ENCODE assay signal across 31 mouse cellular contexts in genomic region chr19:34179136-34179535, GRCm38 (mm10). TPM values are rescaled to one million over a fixed set of nuclear protein-coding genes. Genes with fewer than 3 reads are reported as not detected.
A peak's percentile ranks its signal among the peaks of the same experiment; 100 is the strongest.
DNase-seq lines count a peak whose midpoint lies in the region; ATAC-seq and TF ChIP-seq lines count a peak whose summit lies in the region.
"Had no signal": no experiment of that assay in that cellular context is flagged by ENCODE, and none has a peak within 500 bp of the region (broad histone marks: within the 10 kb centered on the region; RNA-seq: fewer than 3 reads in every experiment).

No protein-coding gene starts in this region.

- no peaks in the 10 kb centered on the region for H3K9me3 ChIP-seq in midbrain, embryonic 11.5 days (ENCODE audit: control insufficient read depth, low read length)
- H3K9me3 ChIP-seq in midbrain, embryonic 15.5 days = no peaks in the 10 kb centered on the region
- no peaks in the 10 kb centered on the region for H3K9me3 ChIP-seq in forebrain, embryonic 10.5 days
- H3K9me3 ChIP-seq in midbrain, postnatal 0 days (ENCODE audit: low read length) = no peaks in the 10 kb centered on the region
- H3K9me3 ChIP-seq: embryonic facial prominence, embryonic 12.5 days; embryonic facial prominence, embryonic 15.5 days; forebrain, embryonic 12.5 days; forebrain, embryonic 15.5 days; heart, embryonic 10.5 days; heart, embryonic 13.5 days had no signal

- no peak overlapping the region for H3K27ac ChIP-seq in midbrain, embryonic 11.5 days (ENCODE audit: low read depth, low read length)
- no peak overlapping the region for H3K27ac ChIP-seq in midbrain, embryonic 15.5 days
- H3K27ac ChIP-seq in layer of hippocampus, adult 2 months = no peak overlapping the region
- no peak overlapping the region for H3K27ac ChIP-seq in forebrain, embryonic 10.5 days
- no peak overlapping the region for H3K27ac ChIP-seq in midbrain, postnatal 0 days (ENCODE audit: low read depth, low read length)
- H3K27ac ChIP-seq: embryonic facial prominence, embryonic 12.5 days; embryonic facial prominence, embryonic 15.5 days; forebrain, embryonic 12.5 days; forebrain, embryonic 15.5 days; heart, embryonic 10.5 days; heart, embryonic 13.5 days; hindbrain, embryonic 14.5 days; hindbrain, postnatal 0 days had no signal

- no peaks in the 10 kb centered on the region for H3K4me1 ChIP-seq in midbrain, embryonic 11.5 days (ENCODE audit: control insufficient read depth, insufficient read depth, low read length)
- no peaks in the 10 kb centered on the region for H3K4me1 ChIP-seq in midbrain, embryonic 15.5 days
- no peaks in the 10 kb centered on the region for H3K4me1 ChIP-seq in forebrain, embryonic 10.5 days
- H3K4me1 ChIP-seq in midbrain, postnatal 0 days (ENCODE audit: insufficient read depth, low read length) = no peaks in the 10 kb centered on the region
- H3K4me1 ChIP-seq: embryonic facial prominence, embryonic 15.5 days; forebrain, embryonic 12.5 days; forebrain, embryonic 15.5 days had no signal

- H3K27me3 ChIP-seq in midbrain, embryonic 11.5 days (ENCODE audit: control insufficient read depth, insufficient read depth, low read length) = peaks cover 18% of the 10 kb centered on the region
- no peaks in the 10 kb centered on the region for H3K27me3 ChIP-seq in midbrain, embryonic 15.5 days (replicated peaks)
- no peaks in the 10 kb centered on the region for H3K27me3 ChIP-seq in forebrain, embryonic 10.5 days (ENCODE audit: poor library complexity, severe bottlenecking)
- H3K27me3 ChIP-seq in midbrain, postnatal 0 days (ENCODE audit: insufficient read depth, low read length) = no peaks in the 10 kb centered on the region
- H3K27me3 ChIP-seq: embryonic facial prominence, embryonic 12.5 days; embryonic facial prominence, embryonic 15.5 days; forebrain, embryonic 12.5 days; forebrain, embryonic 15.5 days; heart, embryonic 13.5 days had no signal

- H3K4me3 ChIP-seq in midbrain, embryonic 11.5 days (ENCODE audit: low read depth, low read length) = no peak overlapping the region
- H3K4me3 ChIP-seq in midbrain, embryonic 15.5 days = no peak overlapping the region
- H3K4me3 ChIP-seq in layer of hippocampus, adult 2 months = no peak overlapping the region
- no peak overlapping the region for H3K4me3 ChIP-seq in forebrain, embryonic 10.5 days
- no peak overlapping the region for H3K4me3 ChIP-seq in midbrain, postnatal 0 days (ENCODE audit: low read depth, low read length)
- H3K4me3 ChIP-seq: embryonic facial prominence, embryonic 12.5 days; embryonic facial prominence, embryonic 15.5 days; forebrain, embryonic 12.5 days; forebrain, embryonic 15.5 days; heart, embryonic 10.5 days; heart, embryonic 13.5 days had no signal

- no peak overlapping the region for H3K4me2 ChIP-seq in midbrain, embryonic 11.5 days
- H3K4me2 ChIP-seq in midbrain, embryonic 15.5 days = no peak overlapping the region
- H3K4me2 ChIP-seq in midbrain, postnatal 0 days (ENCODE audit: low read depth, low read length, poor library complexity, severe bottlenecking) = no peak overlapping the region
- H3K4me2 ChIP-seq: embryonic facial prominence, embryonic 12.5 days; embryonic facial prominence, embryonic 15.5 days; forebrain, embryonic 12.5 days; forebrain, embryonic 15.5 days; heart, embryonic 13.5 days; hindbrain, embryonic 14.5 days had no signal

- no peak for TF ChIP-seq CTCF in layer of hippocampus, adult 2 months (conservative IDR thresholded peaks at IDR 0.05)
- no peak for TF ChIP-seq CTCF in midbrain, postnatal 0 days (IDR thresholded peaks at IDR 0.05)

- ATAC-seq in midbrain, embryonic 11.5 days (ENCODE audit: low FRiP score) = no peak
- ATAC-seq in midbrain, embryonic 15.5 days (replicated peaks) = no peak
- ATAC-seq in common myeloid progenitor, adult 5-6 weeks (replicated peaks; ENCODE audit: low read depth, poor library complexity, severe bottlenecking) = 0 out of 2 replicates have a peak, but pooled peaks have one; percentile 32
- ATAC-seq in megakaryocyte, adult 5-6 weeks (ENCODE audit: poor library complexity, severe bottlenecking) = peak; percentile 97
- peak; percentile 70; the same call in 1 of the 2 replicates for ATAC-seq in neutrophil, adult 5-6 weeks (ENCODE audit: extremely low read depth, insufficient number of reproducible peaks, low FRiP score, poor library complexity, severe bottlenecking)
- no peak for ATAC-seq in midbrain, postnatal 0 days (ENCODE audit: low FRiP score)
- ATAC-seq: forebrain, embryonic 15.5 days; hindbrain, postnatal 0 days; intestine, postnatal 0 days had no signal

- H3K36me3 ChIP-seq in midbrain, embryonic 11.5 days (ENCODE audit: control insufficient read depth, insufficient read depth, low read length) = no peaks in the 10 kb centered on the region
- H3K36me3 ChIP-seq in midbrain, embryonic 15.5 days (replicated peaks) = no peaks in the 10 kb centered on the region
- H3K36me3 ChIP-seq in forebrain, embryonic 10.5 days (replicated peaks) = no peaks in the 10 kb centered on the region
- H3K36me3 ChIP-seq in midbrain, postnatal 0 days (ENCODE audit: insufficient read depth, low read length) = no peaks in the 10 kb centered on the region
- H3K36me3 ChIP-seq: embryonic facial prominence, embryonic 12.5 days; embryonic facial prominence, embryonic 15.5 days; forebrain, embryonic 12.5 days; forebrain, embryonic 15.5 days; heart, embryonic 10.5 days; heart, embryonic 13.5 days had no signal

- 89% methylated on average over 4 of the region's 4 CpGs for WGBS in midbrain, embryonic 11.5 days
- 96% methylated on average over 4 of the region's 4 CpGs for WGBS in midbrain, embryonic 15.5 days
- WGBS in forebrain, embryonic 10.5 days = 91% methylated on average over 4 of the region's 4 CpGs
- WGBS in midbrain, postnatal 0 days = 89% methylated on average over 4 of the region's 4 CpGs

- peak; percentile 41 for DNase-seq in midbrain, embryonic 11.5 days (ENCODE audit: low spot score, missing footprints)
- no peak for DNase-seq in layer of hippocampus, adult 2 months (ENCODE audit: low spot score in 2 of 2)
- DNase-seq in forebrain, embryonic 10.5 days (ENCODE audit: extremely low spot score, low spot score) = no peak
- no peak for DNase-seq in midbrain, postnatal 0 days (ENCODE audit: low spot score)
- DNase-seq: adrenal gland, adult 2 months; adrenal gland, postnatal 14 days; cerebellum, adult 11-12 months; cerebellum, adult 8-10 months; cerebellum, postnatal 10 days; cerebellum, postnatal 36 days; gastrocnemius, postnatal 10 days; gastrocnemius, postnatal 36 days; heart, adult 18-20 months; heart, postnatal 14 days; heart, postnatal 4 days had no signal

- no peak overlapping the region for H3K9ac ChIP-seq in midbrain, embryonic 11.5 days (ENCODE audit: low read length)
- H3K9ac ChIP-seq in midbrain, embryonic 15.5 days = no peak overlapping the region
- no peak overlapping the region for H3K9ac ChIP-seq in midbrain, postnatal 0 days (replicated peaks; ENCODE audit: low read length, poor library complexity, severe bottlenecking)
- H3K9ac ChIP-seq: embryonic facial prominence, embryonic 12.5 days; embryonic facial prominence, embryonic 15.5 days; forebrain, embryonic 12.5 days; forebrain, embryonic 15.5 days; heart, embryonic 13.5 days; hindbrain, embryonic 14.5 days had no signal

RNA-seq across cellular contexts. Expression of gene Stambpl1, which starts 12.9 kb away (rescaled TPM):
- 1.6 and 1.9 TPM in 2 replicates for polyA plus RNA-seq in midbrain, embryonic 11.5 days (2014; fragmentation: Nextera tagmentation; extraction: Ambion mirVana)
- polyA plus RNA-seq in midbrain, embryonic 15.5 days (2015; fragmentation: Nextera tagmentation; extraction: Ambion mirVana) = 16.0 and 16.5 TPM in 2 replicates
- total RNA-seq in common myeloid progenitor, adult 5-6 weeks (2017) = 8.0 and 12.1 TPM in 2 replicates
- total RNA-seq in megakaryocyte, adult 5-6 weeks (2015) = 29.4 and 32.4 TPM in 2 replicates
- total RNA-seq in megakaryocyte, adult 5-6 weeks (2017) = 22.0 and 24.0 TPM in 2 replicates
- total RNA-seq in neutrophil, adult 5-6 weeks (2017) = 35.0 and 39.2 TPM in 2 replicates
- total RNA-seq in layer of hippocampus, adult 2 months (2021) = 10 to 100 TPM; 20.0 to 21.1 TPM
- 3.2 and 3.7 TPM in 2 replicates for polyA plus RNA-seq in forebrain, embryonic 10.5 days (2016; fragmentation: Nextera tagmentation; extraction: Ambion mirVana)
- total RNA-seq in midbrain, postnatal 0 days (2014; rRNA removed) = 25.5 and 31.4 TPM in 2 replicates
- polyA plus RNA-seq in midbrain, postnatal 0 days (2015; fragmentation: Nextera tagmentation; extraction: Ambion mirVana) = 19.3 and 22.2 TPM in 2 replicates
- total RNA-seq: MEL had no signal

RNA-seq across cellular contexts. Expression of gene Ankrd22, which starts 13.3 kb away (rescaled TPM):
- polyA plus RNA-seq in midbrain, embryonic 11.5 days (2014; fragmentation: Nextera tagmentation; extraction: Ambion mirVana) = not detected in 2 replicates
- polyA plus RNA-seq in midbrain, embryonic 15.5 days (2015; fragmentation: Nextera tagmentation; extraction: Ambion mirVana) = 0.12 TPM in 1 of 2 replicates, not detected in the other
- total RNA-seq in common myeloid progenitor, adult 5-6 weeks (2017) = 0.32 TPM in 1 of 2 replicates, not detected in the other
- 23.3 and 30.5 TPM in 2 replicates for total RNA-seq in megakaryocyte, adult 5-6 weeks (2015)
- 14.3 and 24.6 TPM in 2 replicates for total RNA-seq in megakaryocyte, adult 5-6 weeks (2017)
- 9.3 and 10.5 TPM in 2 replicates for total RNA-seq in neutrophil, adult 5-6 weeks (2017)
- total RNA-seq in layer of hippocampus, adult 2 months (2021) = not detected
- polyA plus RNA-seq in forebrain, embryonic 10.5 days (2016; fragmentation: Nextera tagmentation; extraction: Ambion mirVana) = 0.05 and 0.14 TPM in 2 replicates
- not detected in 2 replicates for total RNA-seq in midbrain, postnatal 0 days (2014; rRNA removed)
- polyA plus RNA-seq in midbrain, postnatal 0 days (2015; fragmentation: Nextera tagmentation; extraction: Ambion mirVana) = not detected in 2 replicates
- total RNA-seq: adrenal gland, adult 2 months; adrenal gland, postnatal 14 days; gastrocnemius, adult 18-20 months; gastrocnemius, postnatal 10 days; gastrocnemius, postnatal 36 days; heart, adult 18-20 months; heart, postnatal 14 days; heart, postnatal 4 days; hindbrain, postnatal 0 days; MEL had no signal
- polyA plus RNA-seq: adrenal gland, adult 2 months; forebrain, embryonic 12.5 days; forebrain, embryonic 15.5 days; heart, embryonic 10.5 days; hindbrain, embryonic 11.5 days; hindbrain, embryonic 14.5 days; hindbrain, postnatal 0 days had no signal

Comparison
In these comparisons a context has a peak if more than half of its experiments do, and no peak if none do; other contexts are left out.
1. ATAC-seq: peak in common myeloid progenitor, adult 5-6 weeks (single experiment), megakaryocyte, adult 5-6 weeks (single experiment) and neutrophil, adult 5-6 weeks (single experiment); none in midbrain, embryonic 11.5 days (single experiment), midbrain, embryonic 15.5 days (single experiment) and midbrain, postnatal 0 days (single experiment).